Comparison of ENCODE assay signal across 19 mouse cellular contexts in the genomic region with DNA sequence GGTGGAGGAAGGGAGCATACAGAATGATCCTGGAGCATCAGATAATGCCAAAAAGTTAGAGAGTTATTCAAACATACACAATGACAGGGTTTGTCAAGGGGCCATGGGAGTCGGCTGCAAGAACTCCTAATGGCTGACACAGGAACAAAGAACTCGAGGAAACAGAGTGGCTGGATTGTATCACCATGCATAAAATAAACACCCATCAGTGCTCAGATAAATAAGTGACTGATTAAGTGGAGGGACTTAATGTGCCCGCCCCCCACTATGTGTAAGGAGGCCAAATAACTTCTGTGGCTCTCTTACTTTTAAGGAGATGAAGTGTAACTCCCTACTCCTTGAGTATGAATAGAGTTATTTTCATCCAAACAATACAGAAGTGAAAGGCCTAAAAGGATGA.
DNase-seq lines count a peak whose midpoint lies in the region; ATAC-seq and TF ChIP-seq lines count a peak whose summit lies in the region.
"Had no signal": no experiment of that assay in that cellular context is flagged by ENCODE, and none has a peak within 500 bp of the region (broad histone marks: within the 10 kb centered on the region; RNA-seq: fewer than 3 reads in every experiment).

No protein-coding gene starts in this region.

- no peak overlapping the region for H3K4me2 ChIP-seq in lung, embryonic 14.5 days
- no peak overlapping the region for H3K4me2 ChIP-seq in intestine, embryonic 16.5 days (ENCODE audit: low read depth, low read length)
- H3K4me2 ChIP-seq in stomach, embryonic 14.5 days (replicated peaks; ENCODE audit: low read depth, low read length), result no peak overlapping the region
- H3K4me2 ChIP-seq: forebrain, embryonic 15.5 days; hindbrain, embryonic 14.5 days had no signal

- H3K9me3 ChIP-seq in lung, embryonic 14.5 days (ENCODE audit: low read depth, low read length), result no peaks in the 10 kb centered on the region; the same call in 1 of the 2 replicates
- H3K9me3 ChIP-seq in intestine, embryonic 16.5 days (ENCODE audit: control insufficient read depth, low read length), result no peaks in the 10 kb centered on the region
- H3K9me3 ChIP-seq in stomach, embryonic 14.5 days (ENCODE audit: control insufficient read depth, low read depth, low read length), result no peaks in the 10 kb centered on the region; the same call in 1 of the 2 replicates
- no peaks in the 10 kb centered on the region; the same call in 1 of the 2 replicates for H3K9me3 ChIP-seq in forebrain, embryonic 10.5 days
- H3K9me3 ChIP-seq: forebrain, embryonic 15.5 days; heart, embryonic 10.5 days had no signal

- 0 out of 2 replicates have a peak overlapping the region, but pooled peaks have one; percentile 54 for H3K27ac ChIP-seq in lung, embryonic 14.5 days (ENCODE audit: low read depth)
- H3K27ac ChIP-seq in intestine, embryonic 16.5 days (ENCODE audit: low read length), result no peak overlapping the region
- 0 out of 2 replicates have a peak overlapping the region, but pooled peaks have one; percentile 74 for H3K27ac ChIP-seq in stomach, embryonic 14.5 days (ENCODE audit: low read length)
- H3K27ac ChIP-seq in forebrain, embryonic 10.5 days, result no peak overlapping the region
- H3K27ac ChIP-seq: embryonic facial prominence, embryonic 10.5 days; forebrain, embryonic 15.5 days; heart, embryonic 10.5 days; hindbrain, embryonic 14.5 days had no signal

- no peak for TF ChIP-seq POLR2A in brain, embryonic 14.5 days (IDR thresholded peaks at IDR 0.05; ENCODE audit: borderline replicate concordance, extremely low read depth, insufficient read depth, insufficient read length, poor library complexity, severe bottlenecking)

- no peak for TF ChIP-seq CTCF in lung, embryonic 14.5 days (IDR thresholded peaks at IDR 0.05; ENCODE audit: low read depth)
- no peak for TF ChIP-seq CTCF in brain, embryonic 14.5 days (IDR thresholded peaks at IDR 0.05; ENCODE audit: borderline replicate concordance, extremely low read depth, insufficient read depth, insufficient read length)

- H3K4me1 ChIP-seq in lung, embryonic 14.5 days (ENCODE audit: insufficient read depth), result no peaks in the 10 kb centered on the region; the same call in 1 of the 2 replicates
- no peaks in the 10 kb centered on the region for H3K4me1 ChIP-seq in intestine, embryonic 16.5 days (ENCODE audit: control insufficient read depth, insufficient read depth, low read length)
- H3K4me1 ChIP-seq in stomach, embryonic 14.5 days (ENCODE audit: control insufficient read depth, insufficient read depth, low read length), result no peaks in the 10 kb centered on the region
- no peaks in the 10 kb centered on the region for H3K4me1 ChIP-seq in forebrain, embryonic 10.5 days
- H3K4me1 ChIP-seq: embryonic facial prominence, embryonic 10.5 days; heart, embryonic 10.5 days had no signal

- peak; percentile 95 for ATAC-seq in lung, embryonic 14.5 days (ENCODE audit: insufficient read depth)
- ATAC-seq in intestine, embryonic 16.5 days, result peak; percentile 82
- peak; percentile 75; the same call in 1 of the 2 replicates for ATAC-seq in stomach, embryonic 14.5 days (ENCODE audit: insufficient number of reproducible peaks, insufficient read depth, low FRiP score, low read depth)
- ATAC-seq: forebrain, embryonic 15.5 days had no signal

- 8% methylated on average over 3 of the region's 3 CpGs for WGBS in lung, embryonic 14.5 days
- 15% methylated on average over 3 of the region's 3 CpGs for WGBS in intestine, embryonic 16.5 days
- WGBS in stomach, embryonic 14.5 days, result 4% methylated on average over 3 of the region's 3 CpGs
- WGBS in forebrain, embryonic 10.5 days, result 73% methylated on average over 3 of the region's 3 CpGs

- no peaks in the 10 kb centered on the region for H3K27me3 ChIP-seq in lung, embryonic 14.5 days (ENCODE audit: insufficient read depth, low read length)
- no peaks in the 10 kb centered on the region for H3K27me3 ChIP-seq in intestine, embryonic 16.5 days (replicated peaks; ENCODE audit: control insufficient read depth, insufficient read depth, low read length)
- H3K27me3 ChIP-seq in stomach, embryonic 14.5 days (ENCODE audit: control insufficient read depth, insufficient read depth, low read length), result no peaks in the 10 kb centered on the region
- no peaks in the 10 kb centered on the region for H3K27me3 ChIP-seq in forebrain, embryonic 10.5 days (ENCODE audit: poor library complexity, severe bottlenecking)
- H3K27me3 ChIP-seq: forebrain, embryonic 15.5 days had no signal

- intact Hi-C loops in left cerebral cortex, postnatal 25 days (cut with DNase I), result no loop called here

- peak; percentile 79 for DNase-seq in lung, embryonic 14.5 days
- DNase-seq in lung, adult 18-20 months, result no peak
- peak; percentile 13 for DNase-seq in brain, embryonic 14.5 days (ENCODE audit: low read depth)
- no peak for DNase-seq in left cerebral cortex, postnatal 25 days (ENCODE audit: low spot score in 2 of 2)
- DNase-seq in cerebellum, adult 18-20 months, result no peak
- no peak for DNase-seq in forebrain, embryonic 10.5 days (ENCODE audit: extremely low spot score, low spot score)
- DNase-seq: adrenal gland, postnatal 10 days; cerebellum, adult 2 months; cerebellum, postnatal 10 days; gastrocnemius, postnatal 10 days; heart, adult 18-20 months; heart, postnatal 10 days; heart, postnatal 4 days had no signal

- H3K9ac ChIP-seq in lung, embryonic 14.5 days, result no peak overlapping the region
- no peak overlapping the region for H3K9ac ChIP-seq in intestine, embryonic 16.5 days (ENCODE audit: low read depth, low read length)
- H3K9ac ChIP-seq in stomach, embryonic 14.5 days (replicated peaks; ENCODE audit: low read depth, low read length), result no peak overlapping the region
- H3K9ac ChIP-seq: forebrain, embryonic 15.5 days; hindbrain, embryonic 14.5 days had no signal

- H3K4me3 ChIP-seq in lung, embryonic 14.5 days (ENCODE audit: low read depth, low read length), result no peak overlapping the region
- H3K4me3 ChIP-seq in intestine, embryonic 16.5 days (ENCODE audit: low read length), result no peak overlapping the region
- no peak overlapping the region for H3K4me3 ChIP-seq in stomach, embryonic 14.5 days (ENCODE audit: low read depth, low read length)
- H3K4me3 ChIP-seq in forebrain, embryonic 10.5 days, result no peak overlapping the region
- H3K4me3 ChIP-seq: embryonic facial prominence, embryonic 10.5 days; forebrain, embryonic 15.5 days; heart, embryonic 10.5 days had no signal

- H3K36me3 ChIP-seq in lung, embryonic 14.5 days (ENCODE audit: insufficient read depth), result no peaks in the 10 kb centered on the region
- no peaks in the 10 kb centered on the region for H3K36me3 ChIP-seq in intestine, embryonic 16.5 days (ENCODE audit: control insufficient read depth, insufficient read depth, low read length)
- H3K36me3 ChIP-seq in stomach, embryonic 14.5 days (ENCODE audit: control insufficient read depth, insufficient read depth, low read length), result no peaks in the 10 kb centered on the region
- H3K36me3 ChIP-seq in forebrain, embryonic 10.5 days (replicated peaks), result no peaks in the 10 kb centered on the region
- H3K36me3 ChIP-seq: embryonic facial prominence, embryonic 10.5 days; forebrain, embryonic 15.5 days; heart, embryonic 10.5 days had no signal

Comparison
In these comparisons a context has a peak if more than half of its experiments do, and no peak if none do; other contexts are left out.
1. DNase-seq: peak in lung, embryonic 14.5 days (single experiment) and brain, embryonic 14.5 days (single experiment); none in lung, adult 18-20 months (0 of 2), left cerebral cortex, postnatal 25 days (0 of 2), cerebellum, adult 18-20 months (0 of 2) and forebrain, embryonic 10.5 days (single experiment).
2. H3K27ac ChIP-seq: peak in lung, embryonic 14.5 days (single experiment) and stomach, embryonic 14.5 days (single experiment); none in intestine, embryonic 16.5 days (single experiment) and forebrain, embryonic 10.5 days (single experiment).
3. Peak in every context shown above with its lines, with median percentiles within 50 percentile points of each other: ATAC-seq.